Mouse (Mus musculus) kidney, postnatal 10 days (tissue): ENCODE data around the gene Ezr.
A peak's percentile ranks its signal among the peaks of the same experiment; 100 is the strongest.

Experiments
- DNase-seq: peaks from one replicate; pipeline ENCODE4 v3.0.0; 2021; ENCODE audit warnings: mixed read lengths

The Ezr gene

GRCm38 (mm10) chr17:6789103-6789502 lies 6.5 kb upstream of the Ezr start:
- DNase-seq: no peak

- no peak for DNase-seq
Measured at GRCm38 (mm10) chr17:6787241-6787640, 4.7 kb upstream of the Ezr start.

- no peak for DNase-seq
Measured at GRCm38 (mm10) chr17:6783756-6784357, 1.3 kb upstream of the Ezr start.

GRCm38 (mm10) chr17:6783006-6783661 lies 550 bp upstream of the Ezr start:
- DNase-seq: peak; percentile 77

GRCm38 (mm10) chr17:6782033-6782526 lies 504 bp downstream of the Ezr start:
- DNase-seq: peak; percentile 50

- no peak for DNase-seq
Measured at GRCm38 (mm10) chr17:6781273-6781672, 1.3 kb downstream of the Ezr start.

- peak; percentile 53 for DNase-seq
Measured at GRCm38 (mm10) chr17:6780521-6781115, 2.0 kb downstream of the Ezr start.

- DNase-seq: no peak
Measured at GRCm38 (mm10) chr17:6779632-6780031, 3.0 kb downstream of the Ezr start.

GRCm38 (mm10) chr17:6778771-6779509 lies 3.6 kb downstream of the Ezr start:
- peak; percentile 76 for DNase-seq

GRCm38 (mm10) chr17:6778332-6778683 lies 4.3 kb downstream of the Ezr start:
- peak; percentile 56 for DNase-seq

- no peak for DNase-seq
Measured at GRCm38 (mm10) chr17:6777629-6778331, 4.8 kb downstream of the Ezr start.

GRCm38 (mm10) chr17:6777061-6777460 lies 5.5 kb downstream of the Ezr start:
- DNase-seq: no peak

GRCm38 (mm10) chr17:6776576-6776975 lies 6.0 kb downstream of the Ezr start:
- DNase-seq: no peak

- no peak for DNase-seq
Measured at GRCm38 (mm10) chr17:6776123-6776522, 6.5 kb downstream of the Ezr start.

- no peak for DNase-seq
Measured at GRCm38 (mm10) chr17:6775671-6776070, 6.9 kb downstream of the Ezr start.

GRCm38 (mm10) chr17:6775221-6775620 lies 7.4 kb downstream of the Ezr start:
- DNase-seq: no peak

GRCm38 (mm10) chr17:6773249-6773966 lies 9.2 kb downstream of the Ezr start:
- DNase-seq: no peak

GRCm38 (mm10) chr17:6772490-6772773 lies 10.2 kb downstream of the Ezr start:
- DNase-seq: no peak

- DNase-seq: no peak
Measured at GRCm38 (mm10) chr17:6771661-6772489, 10.7 kb downstream of the Ezr start.

- no peak for DNase-seq
Measured at GRCm38 (mm10) chr17:6769602-6770001, 13.0 kb downstream of the Ezr start.

- DNase-seq: peak; percentile 55
Measured at GRCm38 (mm10) chr17:6768301-6768788, 14.2 kb downstream of the Ezr start.
